Mouse (Mus musculus) olfactory bulb, adult 2 months (tissue): ENCODE data around the gene Cit. TPM values are rescaled to one million over a fixed set of nuclear protein-coding genes. Genes with fewer than 3 reads are reported as not detected.
A peak's percentile ranks its signal among the peaks of the same experiment; 100 is the strongest.

Experiments
- H3K27ac ChIP-seq: fragments of 200-500 bp; 2 replicates; pipeline ENCODE4 v1.5.1; 2012; ENCODE audit warnings: low read depth, low read length; ENCODE audit not compliant: insufficient read depth
- H3K4me1 ChIP-seq: fragments of 200-500 bp; 2 replicates; pipeline ENCODE4 v1.6.1; 2012; ENCODE audit warnings: low read length; ENCODE audit not compliant: control insufficient read depth, insufficient read depth
- H3K4me3 ChIP-seq: fragments of 200-500 bp; 2 replicates; pipeline ENCODE4 v1.5.1; 2012; ENCODE audit warnings: mild to moderate bottlenecking, low read depth, low read length, moderate library complexity; ENCODE audit not compliant: insufficient read depth
- CTCF ChIP-seq: fragments of 200-500 bp; IDR thresholded peaks from 2 replicates; pipeline ENCODE4 v1.5.1; 2012; ENCODE audit warnings: low read depth, mild to moderate bottlenecking, low read length, moderate library complexity; ENCODE audit not compliant: insufficient read depth
- POLR2A ChIP-seq: fragments of 200-500 bp; IDR thresholded peaks from 2 replicates; pipeline ENCODE4 v1.6.1; 2012; ENCODE audit warnings: mild to moderate bottlenecking, low read depth, low read length, moderate library complexity; ENCODE audit not compliant: insufficient read depth
- WGBS: fragments of 180-500 bp; shearing (Covaris S2); methylation state at CpG from one replicate; pipeline ENCODE4 v1.1.7; 2018; 5-methylcytosine and 5-hydroxymethylcytosine counted together
- polyA plus RNA-seq: library from polyadenylated mRNA; stranded (reverse); fragments of >200 nt; gene quantifications from 2 replicates; pipeline ENCODE4 v1.2.4, GENCODE M21; 2012; ENCODE audit warnings: low replicate concordance; ENCODE audit not compliant: missing spikeins, insufficient read depth, insufficient read length

The Cit gene
- polyA plus RNA-seq, 1 experiment = not detected

DNA sequence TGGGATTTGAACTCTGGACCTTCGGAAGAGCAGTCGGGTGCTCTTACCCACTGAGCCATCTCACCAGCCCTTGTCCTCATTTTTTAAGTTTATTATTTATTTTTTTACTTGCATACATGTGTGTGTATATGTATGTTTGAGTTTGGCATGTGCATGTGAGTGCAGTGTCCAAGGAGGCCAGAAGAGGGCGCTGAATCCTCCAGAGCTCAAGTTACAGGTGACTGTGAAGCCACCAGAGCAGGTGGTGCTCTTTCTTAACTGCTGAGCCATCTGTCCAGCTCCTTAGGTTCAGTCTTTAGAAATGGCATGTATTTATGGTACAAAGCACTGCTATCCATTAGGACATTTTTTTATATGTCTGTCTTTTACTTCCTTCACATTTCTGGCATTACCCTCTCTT, 97.3 kb downstream of the Cit start:
- Histone ChIP-seq H3K4me1 (peaks cover 24% of the 10 kb centered on the region), H3K27ac (no peak overlapping the region), H3K4me3 (no peak overlapping the region)
- WGBS = 92% methylated on average over 3 of the region's 3 CpGs
- TF ChIP-seq CTCF = no peak
- no peak for TF ChIP-seq POLR2A

DNA sequence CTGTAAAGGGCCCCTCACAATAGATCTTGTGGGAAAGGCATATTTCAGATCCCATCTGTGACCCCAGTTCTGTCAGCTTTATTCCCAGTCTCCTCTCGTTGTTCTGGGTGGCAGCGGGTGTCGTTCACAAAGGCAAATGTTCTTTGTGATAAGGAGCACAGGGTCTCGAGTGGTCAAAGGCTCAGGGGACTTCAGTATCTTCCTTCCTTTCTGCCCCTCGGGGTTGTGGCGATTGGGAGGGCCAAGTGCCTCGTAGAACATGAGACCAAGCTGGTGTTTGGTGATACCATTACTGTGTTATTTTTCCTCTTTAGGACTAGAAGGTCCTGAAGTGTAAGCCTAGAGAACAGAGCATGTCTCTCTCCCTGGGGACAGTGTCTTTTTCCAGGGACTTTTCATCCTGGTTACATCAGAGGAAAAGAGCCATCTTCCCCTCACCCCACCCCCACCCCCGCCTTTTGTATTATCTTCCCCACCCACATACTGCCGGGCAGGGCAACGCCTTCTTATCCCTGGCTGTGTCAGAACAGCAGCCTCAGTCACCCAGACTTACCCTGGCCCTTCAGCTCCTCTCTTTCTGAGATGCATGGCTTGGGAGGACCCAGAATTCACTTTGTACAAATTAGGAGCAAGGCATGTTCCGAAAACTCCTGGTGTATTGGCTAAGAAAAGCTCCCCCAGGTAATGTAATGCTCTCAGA, 99.9 kb downstream of the Cit start:
- no peak overlapping the region for H3K4me3 ChIP-seq
- H3K4me1 ChIP-seq = peaks cover 6% of the 10 kb centered on the region; the same call in 1 of the 2 replicates
- TF ChIP-seq POLR2A (no peak), CTCF (no peak)
- H3K27ac ChIP-seq = no peak overlapping the region
- WGBS = 61% methylated on average over 11 of the region's 11 CpGs

DNA sequence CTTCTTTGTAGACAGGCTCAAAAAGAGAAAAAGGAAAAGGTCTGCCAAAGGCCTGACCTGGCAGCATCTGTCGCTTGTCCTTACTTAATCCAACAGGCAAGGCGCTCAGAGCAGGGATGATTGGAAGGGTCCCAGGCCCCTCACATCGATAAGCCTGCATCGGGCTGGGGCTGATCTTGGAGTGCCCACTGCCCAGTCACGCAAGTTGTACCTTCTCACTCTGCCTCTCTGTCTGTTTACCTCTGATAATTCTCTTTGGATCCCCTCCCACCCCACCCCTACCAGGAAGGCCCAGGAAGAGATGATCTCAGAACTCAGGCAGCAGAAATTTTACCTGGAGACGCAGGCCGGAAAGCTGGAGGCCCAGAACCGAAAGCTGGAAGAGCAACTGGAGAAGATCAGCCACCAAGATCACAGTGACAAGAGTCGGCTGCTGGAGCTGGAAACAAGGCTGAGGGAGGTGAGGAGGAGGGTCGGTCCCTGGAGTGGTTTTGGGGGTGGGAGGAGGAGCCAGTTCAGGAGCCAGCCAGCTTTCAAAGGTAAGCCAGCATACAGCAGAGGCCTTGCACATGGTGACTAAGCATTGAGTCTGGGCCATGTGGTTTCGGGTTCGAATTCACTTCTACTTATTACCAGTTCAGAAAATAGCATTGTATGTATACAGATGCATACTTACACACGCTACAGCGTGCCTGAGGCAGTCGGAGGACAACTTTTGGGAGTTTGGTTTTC, 102.7 kb downstream of the Cit start:
- Histone ChIP-seq H3K4me3 (no peak overlapping the region), H3K4me1 (peaks cover 6% of the 10 kb centered on the region; the same call in 1 of the 2 replicates), H3K27ac (no peak overlapping the region)
- no peak for TF ChIP-seq POLR2A
- no peak for TF ChIP-seq CTCF
- 84% methylated on average over 15 of the region's 15 CpGs for WGBS

DNA sequence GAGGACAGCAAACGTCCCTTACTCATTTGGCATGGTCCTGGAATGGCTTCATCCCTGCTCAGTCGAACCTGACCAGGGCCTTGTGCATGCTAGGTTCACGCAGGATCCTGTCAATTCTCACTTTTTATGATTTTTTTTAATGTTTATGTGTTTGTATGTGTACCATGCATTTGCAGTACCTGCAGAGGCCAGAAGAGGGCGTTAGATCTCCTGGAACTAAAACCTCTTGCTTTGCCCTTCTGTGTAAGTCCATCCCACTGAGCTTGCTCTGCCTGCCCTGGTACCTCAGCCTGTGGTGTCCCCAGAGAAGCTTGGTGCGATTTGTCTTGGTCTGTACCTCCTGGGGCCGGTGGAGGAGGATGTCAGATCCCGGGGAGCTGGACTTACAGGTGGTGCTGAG, 105.9 kb downstream of the Cit start:
- 89% methylated on average over 7 of the region's 7 CpGs for WGBS
- Histone ChIP-seq H3K27ac (no peak overlapping the region), H3K4me1 (peaks cover 15% of the 10 kb centered on the region), H3K4me3 (no peak overlapping the region)
- TF ChIP-seq POLR2A = no peak
- no peak for TF ChIP-seq CTCF

DNA sequence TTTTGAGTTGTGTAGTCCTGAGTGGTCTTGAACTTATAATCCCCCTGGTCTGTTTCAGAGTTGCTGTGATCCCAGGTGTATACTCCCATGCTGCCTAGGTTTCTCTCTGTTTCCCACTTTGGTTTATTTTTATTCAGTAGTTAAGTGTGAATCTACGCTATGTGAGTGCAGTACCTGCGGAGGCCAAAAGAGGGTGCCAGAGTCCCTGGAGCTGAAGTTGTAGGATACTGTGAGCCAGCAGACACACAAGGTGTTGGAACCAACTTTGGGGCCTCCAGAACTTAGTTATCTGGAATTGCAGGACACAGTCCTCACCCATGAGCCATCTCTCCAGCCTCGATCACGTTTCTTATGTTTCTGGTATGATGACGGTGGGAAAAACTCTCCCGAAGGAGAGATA, 108.1 kb downstream of the Cit start:
- Histone ChIP-seq H3K4me1 (peaks cover 22% of the 10 kb centered on the region), H3K27ac (no peak overlapping the region), H3K4me3 (no peak overlapping the region)
- WGBS = 97% methylated on average over 6 of the region's 6 CpGs
- TF ChIP-seq POLR2A = no peak
- TF ChIP-seq CTCF = 0 out of 2 replicates have a peak, but pooled peaks have one; percentile 6

DNA sequence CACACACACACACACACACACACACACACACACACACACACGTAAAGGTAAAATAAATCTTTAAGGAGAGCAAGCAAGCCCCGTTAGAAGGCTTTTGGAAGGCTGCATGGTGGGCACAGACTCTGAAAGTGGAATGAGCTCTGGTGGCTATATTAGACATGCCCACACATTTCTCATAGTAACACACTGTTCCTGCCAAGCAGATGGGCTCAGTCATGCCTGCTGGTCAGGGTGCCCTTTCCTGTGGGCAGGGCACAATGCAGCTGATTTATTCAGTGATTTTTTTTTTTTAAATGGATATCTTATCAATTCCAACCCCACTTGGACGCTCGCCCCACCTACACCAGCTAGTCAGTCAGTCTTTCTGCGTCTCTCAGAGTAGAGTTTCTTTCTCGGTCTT, 109.0 kb downstream of the Cit start:
- H3K4me3 ChIP-seq = no peak overlapping the region
- no peak for TF ChIP-seq CTCF
- TF ChIP-seq POLR2A = no peak
- no peak overlapping the region for H3K27ac ChIP-seq
- H3K4me1 ChIP-seq = peaks cover 25% of the 10 kb centered on the region
- WGBS = 92% methylated on average over 6 of the region's 6 CpGs

DNA sequence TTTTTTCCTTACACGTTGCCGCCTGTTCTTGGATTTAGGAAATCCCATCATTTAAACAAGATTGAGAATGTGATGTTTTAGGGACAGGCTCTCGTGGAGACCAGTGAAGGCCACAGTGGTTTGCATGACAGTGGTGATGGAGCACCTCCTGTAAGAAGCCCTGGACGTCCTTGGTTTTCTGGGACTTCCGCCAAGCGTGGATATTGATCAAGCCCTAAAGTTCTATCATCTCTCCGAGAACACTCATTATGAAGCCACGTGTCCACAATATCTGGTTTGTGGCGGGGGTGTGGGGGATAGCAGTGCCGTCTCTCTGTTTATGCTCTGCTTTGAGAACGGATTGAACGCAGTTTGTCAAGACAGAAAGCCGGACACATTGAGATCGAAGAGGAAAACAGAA, 109.5 kb downstream of the Cit start:
- Histone ChIP-seq H3K27ac (peak overlapping the region; percentile 83), H3K4me1 (peaks cover 25% of the 10 kb centered on the region), H3K4me3 (no peak overlapping the region)
- 92% methylated on average over 14 of the region's 14 CpGs for WGBS
- TF ChIP-seq CTCF = no peak
- TF ChIP-seq POLR2A = no peak

DNA sequence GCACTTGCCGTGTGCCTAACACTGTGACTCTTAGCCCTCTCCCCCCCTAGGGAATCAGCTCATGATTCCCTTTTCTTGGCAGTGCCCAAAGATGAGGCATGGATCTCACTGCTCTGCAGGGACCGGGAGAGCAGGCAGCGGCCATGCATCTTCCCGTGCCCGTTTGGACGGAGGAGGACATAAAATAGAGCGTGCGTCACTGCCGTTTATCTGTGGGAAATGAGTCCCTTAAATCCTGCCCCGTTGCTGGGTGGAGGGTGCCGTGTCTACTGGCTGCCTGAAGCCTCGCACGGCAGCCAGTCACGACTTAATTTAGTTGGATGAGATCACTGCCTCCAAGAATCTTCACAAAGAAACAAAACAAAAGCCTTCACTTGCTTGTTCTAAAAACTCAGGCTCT, 110.1 kb downstream of the Cit start:
- 50% methylated on average over 14 of the region's 14 CpGs for WGBS
- peaks cover 25% of the 10 kb centered on the region for H3K4me1 ChIP-seq
- TF ChIP-seq POLR2A = no peak
- TF ChIP-seq CTCF = no peak
- H3K27ac ChIP-seq = peak overlapping the region; percentile 83
- no peak overlapping the region for H3K4me3 ChIP-seq

DNA sequence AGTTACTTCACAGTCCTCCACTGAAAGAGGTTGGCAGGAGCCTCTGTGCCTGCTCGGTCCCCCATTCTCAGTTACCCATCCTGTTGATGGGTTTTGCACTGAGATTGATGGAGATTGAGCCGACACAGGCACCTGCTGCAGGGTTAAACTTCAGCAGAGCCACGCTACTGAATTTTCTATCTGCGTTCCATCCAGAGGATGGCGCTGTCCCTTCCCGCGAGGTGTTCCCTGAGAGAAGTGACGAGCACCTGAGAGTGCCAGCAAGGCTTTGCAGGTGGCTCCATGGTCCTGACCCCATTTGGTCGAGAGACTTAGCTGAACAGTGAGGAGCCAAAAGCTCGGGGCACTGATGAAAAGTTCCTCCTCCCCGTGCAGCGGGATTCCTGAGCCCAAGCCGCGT, 111.0 kb downstream of the Cit start:
- TF ChIP-seq CTCF (no peak), POLR2A (no peak)
- Histone ChIP-seq H3K4me3 (no peak overlapping the region), H3K4me1 (peaks cover 25% of the 10 kb centered on the region), H3K27ac (peak overlapping the region; percentile 8; the same call in 1 of the 2 replicates)
- WGBS = 96% methylated on average over 14 of the region's 14 CpGs

DNA sequence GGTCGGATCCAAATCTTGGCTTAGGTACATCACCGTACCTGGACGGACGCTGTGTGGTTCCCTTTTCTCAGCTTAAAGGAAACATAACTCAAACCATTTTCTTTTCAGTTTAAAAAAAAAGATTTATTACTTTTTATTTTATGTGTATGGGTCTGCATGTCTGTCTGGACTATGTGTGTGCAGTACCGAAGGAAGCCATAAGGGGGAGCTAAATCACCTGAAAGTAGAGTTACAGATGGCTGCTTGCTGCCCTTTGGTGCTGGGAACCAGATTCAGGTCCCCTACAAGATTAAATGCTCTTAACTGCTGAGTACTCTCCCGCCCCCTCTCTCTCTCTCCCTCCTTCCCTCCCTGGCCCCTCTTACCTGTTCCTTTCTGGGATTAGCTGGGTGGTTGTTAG, 112.1 kb downstream of the Cit start:
- TF ChIP-seq CTCF (no peak), POLR2A (no peak)
- H3K4me3 ChIP-seq = no peak overlapping the region
- WGBS = 97% methylated on average over 6 of the region's 6 CpGs
- H3K27ac ChIP-seq = no peak overlapping the region
- H3K4me1 ChIP-seq = peaks cover 25% of the 10 kb centered on the region
